Mouse (Mus musculus) left cerebral cortex, adult 18-20 months (tissue): ENCODE measurements around the gene Abhd17a. TPM values are rescaled to one million over a fixed set of nuclear protein-coding genes. Genes with fewer than 3 reads are reported as not detected.

Source experiments
- DNase-seq, 2 experiments: peaks; one replicate each; pipeline ENCODE4 v3.0.0; 2021 to 2022; ENCODE audit warnings: low spot score in 2 of 2, mixed read lengths in 1 of 2
- microRNA-seq, 2 experiments: library from miRNA; unstranded; fragments of <30 nt; microRNA quantifications; one replicate each; pipeline ENCODE4 v1.2.0; 2021
- total RNA-seq, 2 experiments: library from RNA; stranded (reverse); gene quantifications; 2 replicates each; pipeline ENCODE4 v1.2.3; 2021

Gene Abhd17a
- total RNA-seq, 2 experiments from 2014 or later = 179 to 185 TPM

DNA sequence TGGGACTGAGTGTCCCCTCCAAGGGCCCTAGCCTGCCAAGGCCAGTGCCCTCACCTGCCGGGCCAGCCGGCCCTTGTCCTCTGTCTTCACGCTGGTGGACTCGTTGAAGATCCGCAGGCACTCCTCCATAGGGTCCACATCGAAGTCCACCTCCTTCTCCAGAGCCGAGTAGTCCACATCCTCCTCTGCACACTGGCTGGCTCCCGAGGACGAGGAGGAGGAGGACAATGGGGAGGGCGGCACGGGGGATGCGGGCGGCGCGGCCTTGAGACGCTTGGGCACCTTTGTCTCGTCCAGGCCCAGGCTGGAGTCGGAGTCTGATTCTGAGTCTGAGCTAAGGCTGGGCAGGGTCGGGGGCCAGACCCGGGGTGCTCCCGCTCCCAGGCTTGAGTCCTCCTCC, 40.9 kb downstream of the Abhd17a start:
- no peak for DNase-seq

DNA sequence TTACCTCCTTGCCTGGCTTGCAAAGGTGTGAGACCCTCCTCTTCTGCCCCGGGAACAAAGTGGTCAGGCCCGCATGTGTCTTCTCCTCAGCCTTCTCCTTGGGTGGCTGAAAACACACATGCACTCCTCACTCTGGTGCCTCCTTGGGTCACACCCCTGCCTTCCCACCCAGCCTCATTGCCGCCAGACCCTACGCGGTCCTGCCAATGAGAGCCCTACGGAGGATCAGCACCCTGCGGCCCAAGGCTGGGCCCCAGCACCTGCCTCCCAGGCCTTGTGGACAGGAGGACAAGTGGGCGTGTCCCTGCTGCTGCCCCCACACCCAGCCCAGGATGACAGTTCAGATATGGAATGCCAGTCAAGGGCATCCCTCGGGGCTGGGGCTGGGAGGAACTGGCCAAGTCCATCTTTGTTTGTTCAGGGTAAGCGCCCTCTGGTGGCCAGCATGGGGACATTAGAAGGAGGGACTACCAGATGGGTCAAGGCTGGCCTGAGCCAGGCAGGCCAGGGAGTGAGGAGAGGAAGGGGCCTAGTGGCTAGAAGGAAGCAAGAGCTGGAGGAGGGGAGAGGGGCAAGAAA, 41.6 kb downstream of the Abhd17a start:
- peak; percentile 61 to 64 for DNase-seq

DNA sequence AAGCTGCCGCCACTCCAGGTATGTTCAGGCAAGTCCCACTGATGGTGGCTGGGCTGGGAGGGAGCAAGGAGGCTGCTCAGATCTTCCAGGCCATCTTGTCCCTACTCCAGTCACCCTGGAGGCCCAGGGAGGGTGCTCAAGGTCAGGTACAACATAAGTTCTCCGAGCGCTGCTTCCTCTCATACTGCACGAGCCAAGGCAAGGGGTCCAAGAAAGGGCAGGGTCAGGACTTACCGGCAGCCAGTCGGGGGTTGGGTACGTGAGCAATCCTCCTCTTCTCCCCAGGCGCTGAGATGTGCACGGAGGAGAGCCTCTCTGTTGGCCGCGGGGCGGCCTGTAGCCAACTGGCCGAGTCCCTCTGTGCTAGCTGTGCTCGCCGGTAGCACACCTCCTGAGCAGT, 42.6 kb downstream of the Abhd17a start:
- no peak for DNase-seq

DNA sequence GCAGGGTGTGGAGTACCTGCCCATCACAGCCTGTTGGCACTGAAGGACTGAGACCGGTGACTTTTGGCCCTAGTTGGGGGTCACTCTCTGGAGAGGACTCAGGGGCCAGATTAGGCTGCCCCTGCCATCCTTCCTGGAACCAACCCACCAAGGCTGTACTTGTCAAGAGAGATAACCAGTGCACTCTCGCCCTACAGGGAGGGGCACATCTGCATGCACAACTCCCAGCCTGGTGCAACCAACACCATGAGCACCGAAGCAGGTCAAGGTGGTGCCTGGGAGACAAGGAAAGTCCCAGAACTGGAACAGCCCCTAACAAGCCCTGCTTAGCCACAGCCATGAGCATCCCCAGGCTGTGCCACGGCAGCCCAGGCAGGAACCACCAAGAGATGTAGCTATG, 43.2 kb downstream of the Abhd17a start:
- no peak for DNase-seq

DNA sequence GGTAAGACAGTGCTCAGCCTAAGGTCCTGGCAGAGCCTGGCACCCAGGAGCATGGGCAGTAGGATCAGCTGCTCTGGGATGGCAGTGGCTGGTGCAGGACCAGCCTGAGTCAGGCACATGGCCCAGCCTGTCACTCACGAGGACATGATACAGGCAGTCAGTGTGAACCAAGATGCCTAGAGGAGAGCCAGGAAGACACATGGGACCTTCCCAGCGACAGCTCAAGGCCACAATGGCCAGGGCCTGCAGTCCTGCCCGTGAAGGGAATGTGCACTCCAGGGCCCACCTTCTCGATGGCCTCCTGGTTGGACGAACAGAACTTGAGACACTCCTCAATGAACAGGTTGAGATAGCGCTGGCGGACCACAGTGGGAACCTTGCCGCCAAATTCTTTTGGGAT, 44.6 kb downstream of the Abhd17a start:
- no peak for DNase-seq

DNA sequence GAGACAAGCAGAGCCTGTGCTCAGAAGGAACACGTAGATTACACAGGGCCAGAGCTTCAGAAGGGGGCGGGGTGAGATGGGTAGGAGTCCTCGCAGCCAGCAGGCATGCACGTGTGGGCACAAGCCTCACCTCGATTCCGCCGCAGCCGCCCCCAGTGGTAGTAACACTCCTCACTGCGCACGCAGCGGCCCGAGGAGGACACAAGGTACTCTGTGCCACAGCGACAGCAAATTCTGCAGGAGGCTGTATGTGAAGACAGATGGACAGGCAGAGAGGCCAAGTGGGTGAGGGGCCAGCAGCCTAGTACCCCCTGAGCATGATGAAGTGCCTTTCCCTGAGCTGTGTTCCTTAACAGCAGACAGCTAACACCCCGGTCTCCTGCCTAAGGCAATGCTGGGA, 46.3 kb downstream of the Abhd17a start:
- peak; percentile 18 to 19 for DNase-seq

DNA sequence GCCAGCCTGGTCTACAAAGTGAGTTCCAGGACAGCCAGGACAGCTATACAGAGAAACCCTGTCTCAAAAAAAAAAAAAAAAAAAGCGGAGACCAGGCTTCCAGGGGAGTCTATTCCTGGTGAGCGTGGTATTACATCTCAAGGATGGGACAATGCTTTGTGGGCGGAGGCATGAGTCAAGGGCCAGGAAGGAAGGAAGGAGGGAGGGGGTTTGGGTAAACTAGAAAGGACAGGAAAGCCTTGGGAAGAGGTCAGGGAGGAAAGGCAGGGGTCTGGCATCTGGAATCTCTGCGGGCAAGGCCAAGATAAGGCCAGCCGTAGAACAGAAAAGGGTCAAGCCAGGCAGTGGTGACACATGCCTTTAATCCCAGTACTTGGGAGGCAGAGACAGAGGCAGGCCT, 50.6 kb downstream of the Abhd17a start:
- no peak for DNase-seq

DNA sequence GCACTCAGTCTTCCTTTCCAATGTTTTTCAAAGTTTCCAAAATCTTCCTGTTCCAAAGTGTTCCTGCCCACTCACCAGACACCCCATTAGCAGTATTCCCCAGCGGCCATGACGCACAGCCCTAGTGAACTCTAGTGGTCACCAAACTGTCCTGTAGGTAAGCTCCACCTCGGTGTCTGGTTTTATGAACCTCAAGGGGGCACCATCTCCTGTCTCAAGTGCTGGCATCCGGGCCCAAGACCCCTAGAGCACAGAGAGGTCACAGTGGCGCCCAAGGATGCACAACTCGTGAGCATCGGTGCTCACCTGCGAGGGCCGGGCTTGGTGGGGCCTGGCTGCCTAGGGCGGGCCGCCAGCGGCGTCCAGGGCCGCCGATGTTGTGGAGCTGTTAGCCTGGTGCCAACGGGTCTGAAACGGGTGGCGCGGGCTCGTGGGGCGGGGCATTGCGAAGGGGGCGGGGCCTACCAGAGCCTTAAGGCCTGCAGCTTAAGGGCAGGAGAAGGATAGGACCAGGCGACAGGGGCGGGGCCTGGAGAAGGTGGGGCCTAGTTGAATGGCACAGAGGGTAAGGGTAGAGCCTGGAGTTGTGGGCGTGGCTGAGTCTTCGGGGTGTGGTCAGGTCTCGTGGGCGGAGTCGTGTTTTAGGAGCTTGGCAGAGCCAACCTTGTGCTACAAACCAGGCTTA, 51.3 kb downstream of the Abhd17a start, which contains the start of gene Atp8b3:
TSS of gene Atp8b3 (minus strand) at position 415 of the 685 bp plus-strand sequence.
- DNase-seq = peak in 1 of 2 experiments; percentile 28

DNA sequence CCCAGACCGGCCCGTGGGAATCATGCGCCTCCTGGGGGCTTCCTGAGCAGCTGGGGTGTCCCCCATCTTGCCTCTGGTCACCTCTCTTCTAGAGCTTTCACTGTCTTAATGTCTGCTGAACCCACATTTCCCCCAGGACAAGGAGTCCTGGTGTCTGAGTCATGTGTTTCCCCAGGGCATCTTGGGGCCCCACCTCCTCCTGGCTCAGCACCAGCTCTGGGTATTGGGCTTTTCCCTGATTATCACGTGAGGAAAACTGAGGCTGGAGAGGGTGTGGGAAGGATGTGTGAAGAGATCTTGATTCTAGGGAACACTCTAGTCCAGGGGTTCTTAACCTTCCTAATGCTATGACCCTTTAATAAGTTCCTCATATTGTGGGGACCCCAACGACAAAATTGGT, 52.0 kb downstream of the Abhd17a start:
- no peak for DNase-seq

DNA sequence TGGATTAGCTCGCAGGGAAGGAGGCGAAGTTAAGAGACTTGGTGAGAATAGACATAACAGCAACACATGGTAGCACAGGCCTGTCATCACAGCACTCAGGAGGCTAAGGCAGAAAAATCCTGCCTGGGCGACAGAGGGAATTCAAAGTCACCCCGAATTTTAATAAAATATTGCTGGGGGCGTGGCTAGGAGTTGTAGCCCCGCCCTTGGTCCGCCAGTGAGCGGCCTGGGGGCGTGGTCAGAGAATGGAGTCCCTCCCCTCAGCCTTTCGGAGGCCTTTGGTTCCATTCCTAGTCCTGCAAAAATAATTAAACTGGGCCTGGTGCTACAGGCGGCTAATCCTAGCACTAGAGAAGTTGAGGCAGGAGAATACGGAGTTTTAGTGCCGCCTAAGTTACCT, 54.4 kb downstream of the Abhd17a start:
- DNase-seq = no peak

DNA sequence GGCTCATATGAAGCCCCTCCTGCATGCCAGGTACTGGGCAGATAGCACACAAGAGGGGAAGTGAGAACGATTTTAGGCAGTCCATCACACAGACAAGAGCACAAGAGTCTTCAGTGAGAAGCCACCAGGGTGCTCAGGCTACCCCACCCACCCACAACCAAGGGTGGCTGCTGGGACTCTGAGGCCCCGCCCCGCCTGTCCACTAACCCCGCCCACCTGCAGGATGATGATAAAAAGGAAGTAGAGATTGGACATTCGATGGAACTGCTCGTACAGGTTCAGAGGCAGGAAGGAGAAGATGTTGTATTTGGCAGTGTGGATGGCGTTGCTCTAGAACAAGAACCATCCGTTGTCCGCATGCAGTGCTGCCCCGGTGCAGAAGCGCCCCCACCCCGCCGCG, 55.1 kb downstream of the Abhd17a start:
- no peak for DNase-seq

DNA sequence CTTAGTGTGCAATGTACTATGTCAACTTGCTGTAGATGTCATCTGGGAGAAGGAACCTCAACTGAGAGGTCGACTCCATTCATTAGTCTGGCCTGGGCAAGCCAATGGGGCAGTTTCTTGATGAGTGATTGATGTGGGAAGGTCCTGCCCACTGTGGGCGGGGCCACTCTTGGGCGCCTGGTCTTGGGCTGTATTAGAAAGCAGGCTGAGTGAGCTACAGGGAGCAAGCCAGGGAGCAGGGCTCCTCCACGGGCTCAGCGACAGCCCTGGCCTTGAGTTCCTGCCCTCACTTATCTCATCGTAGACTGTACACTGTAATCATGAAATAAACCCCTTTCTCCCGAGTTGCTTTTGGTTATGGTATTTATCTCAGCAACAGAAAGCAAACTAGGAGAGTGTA, 56.4 kb downstream of the Abhd17a start:
- DNase-seq = no peak

Small RNA genes within 50 kb of the gene (microRNA-seq; reads per million reads assigned to microRNA genes)
- 2.5 to 6.1 reads per million in 2 experiments for gene Mir6912

Other genes with a start within 250 kb of the Abhd17a start
- gene Adamtsl5, start 241.9 kb downstream of the Abhd17a start, total RNA-seq = 10 to 100 TPM in 1 of 2 experiments, 1 to 10 TPM in 1; 8.8 to 10.4 TPM
- 10 to 100 TPM; 25.8 to 34.6 TPM for gene Plk5, start 233.9 kb downstream of the Abhd17a start, total RNA-seq
- gene Mex3d, start 202.7 kb downstream of the Abhd17a start, total RNA-seq = 10 to 100 TPM; 20.1 to 20.7 TPM
- 100 to 1,000 TPM; 143 to 166 TPM for gene Mbd3, start 190.8 kb downstream of the Abhd17a start, total RNA-seq
- gene Uqcr11, start 183.5 kb downstream of the Abhd17a start, total RNA-seq = 100 to 1,000 TPM; 383 to 388 TPM
- gene Tcf3, start 156.7 kb downstream of the Abhd17a start, total RNA-seq = 10 to 100 TPM; 25.4 to 29.8 TPM
- gene Onecut3, start 95.5 kb downstream of the Abhd17a start, total RNA-seq = not detected
- under 1 TPM; 0.12 to 0.21 TPM for gene Atp8b3, start 51.2 kb downstream of the Abhd17a start, total RNA-seq
- 10 to 100 TPM; 41.4 to 42.3 TPM for gene Rexo1, start 28.8 kb downstream of the Abhd17a start, total RNA-seq
- 10 to 100 TPM; 54.8 to 68.7 TPM for gene Klf16, start 13.0 kb downstream of the Abhd17a start, total RNA-seq
- 10 to 100 TPM; 49.1 to 50.5 TPM for gene Scamp4, start 12.5 kb upstream of the Abhd17a start, total RNA-seq
- 1 to 10 TPM; 2.3 to 6.4 TPM for gene Adat3, start 12.5 kb upstream of the Abhd17a start, total RNA-seq
- gene Gm49322, start 15.7 kb upstream of the Abhd17a start, total RNA-seq = 1 to 10 TPM; 3.5 to 3.7 TPM
- 100 to 1,000 TPM; 253 to 267 TPM for gene Csnk1g2, start 32.5 kb upstream of the Abhd17a start, total RNA-seq
- gene Btbd2, start 66.7 kb upstream of the Abhd17a start, total RNA-seq = 10 to 100 TPM; 87.6 to 93.8 TPM
- 10 to 100 TPM; 43.3 to 47.7 TPM for gene Mknk2, start 87.8 kb upstream of the Abhd17a start, total RNA-seq
- 10 to 100 TPM; 17.1 to 17.2 TPM for gene Mob3a, start 111.6 kb upstream of the Abhd17a start, total RNA-seq
- 10 to 100 TPM; 42.6 to 45.2 TPM for gene Izumo4, start 111.8 kb upstream of the Abhd17a start, total RNA-seq
- gene Ap3d1, start 151.9 kb upstream of the Abhd17a start, total RNA-seq = 100 to 1,000 TPM; 140 to 153 TPM
- 10 to 100 TPM; 43.0 to 44.4 TPM for gene Dot1l, start 164.9 kb upstream of the Abhd17a start, total RNA-seq
- gene Sf3a2, start 207.9 kb upstream of the Abhd17a start, total RNA-seq = 10 to 100 TPM; 46.8 to 53.3 TPM
- gene Plekhj1, start 208.3 kb upstream of the Abhd17a start, total RNA-seq = 10 to 100 TPM; 66.1 to 77.7 TPM
- gene Amh, start 214.9 kb upstream of the Abhd17a start, total RNA-seq = 1 to 10 TPM; 2.4 to 2.9 TPM
- gene Jsrp1, start 223.2 kb upstream of the Abhd17a start, total RNA-seq = 1 to 10 TPM; 6.6 to 8.0 TPM
- 100 to 1,000 TPM; 517 to 561 TPM for gene Oaz1, start 236.3 kb upstream of the Abhd17a start, total RNA-seq